11 mouse cellular contexts compared by ENCODE assay signal in the genomic region with DNA sequence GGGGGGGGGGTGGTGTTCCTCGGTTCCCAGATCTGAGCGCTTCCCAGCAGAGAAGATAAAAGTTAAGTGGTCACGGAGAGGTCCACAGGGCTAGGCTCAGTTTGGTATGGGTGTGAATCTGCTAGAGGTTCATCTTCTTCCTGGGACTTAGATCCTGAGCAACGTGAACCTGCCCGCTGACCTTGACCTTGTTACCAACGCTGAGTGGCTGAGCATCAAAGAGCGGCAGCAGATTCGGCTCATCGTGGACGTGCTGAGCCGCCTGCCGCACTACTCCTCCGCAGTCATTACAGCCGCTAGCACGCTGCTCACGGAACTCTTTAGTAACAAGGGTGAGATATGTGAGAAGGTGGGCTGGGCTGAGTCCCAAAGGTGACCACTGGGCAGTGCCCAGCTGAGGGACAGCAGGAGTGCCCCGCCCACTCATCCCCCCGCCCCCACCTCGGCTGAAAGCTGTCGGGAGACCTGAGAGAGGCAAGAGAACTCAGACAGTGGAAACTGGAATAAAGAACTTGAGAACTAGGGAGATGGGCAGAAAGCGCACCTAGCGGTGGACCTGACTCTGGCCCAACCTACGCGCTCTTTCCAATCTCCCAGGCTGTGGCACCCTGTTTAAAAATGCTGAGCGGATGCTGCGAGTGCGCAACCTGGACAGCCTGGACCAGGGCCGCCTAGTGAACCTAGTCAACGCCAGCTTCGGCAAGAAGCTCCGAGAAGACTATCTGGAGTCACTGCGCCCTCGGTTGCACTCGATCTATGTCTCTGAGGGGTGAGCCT. TPM values are rescaled to one million over a fixed set of nuclear protein-coding genes. Genes with fewer than 3 reads are reported as not detected.
DNase-seq lines count a peak whose midpoint lies in the region; ATAC-seq and TF ChIP-seq lines count a peak whose summit lies in the region.
"Had no signal": no experiment of that assay in that cellular context is flagged by ENCODE, and none has a peak within 500 bp of the region (broad histone marks: within the 10 kb centered on the region; RNA-seq: fewer than 3 reads in every experiment).

No protein-coding gene starts in this region.

- peak overlapping the region; percentile 17 for H3K4me3 ChIP-seq in kidney, embryonic 15.5 days (replicated peaks)
- no peak overlapping the region for H3K4me3 ChIP-seq in hindbrain, embryonic 16.5 days (ENCODE audit: low read length)
- H3K4me3 ChIP-seq in liver, postnatal 0 days (ENCODE audit: low read depth, low read length): peak overlapping the region; percentile 57
- H3K4me3 ChIP-seq: lung, embryonic 15.5 days; neural tube, embryonic 13.5 days had no signal

- WGBS in kidney, embryonic 15.5 days: 11% methylated on average over 34 of the region's 34 CpGs
- WGBS in hindbrain, embryonic 16.5 days: 13% methylated on average over 34 of the region's 34 CpGs
- WGBS in liver, postnatal 0 days (ENCODE audit: insufficient replicate concordance): 18% methylated on average over 34 of the region's 34 CpGs

- no peaks in the 10 kb centered on the region for H3K9me3 ChIP-seq in kidney, embryonic 15.5 days (replicated peaks)
- H3K9me3 ChIP-seq in hindbrain, embryonic 16.5 days (ENCODE audit: control insufficient read depth, low read length): no peaks in the 10 kb centered on the region
- no peaks in the 10 kb centered on the region for H3K9me3 ChIP-seq in liver, postnatal 0 days (ENCODE audit: low read length)
- H3K9me3 ChIP-seq: lung, embryonic 15.5 days; neural tube, embryonic 13.5 days had no signal

- H3K4me2 ChIP-seq in kidney, embryonic 15.5 days: peak overlapping the region; percentile 60
- peak overlapping the region; percentile 5; the same call in 1 of the 2 replicates for H3K4me2 ChIP-seq in hindbrain, embryonic 16.5 days (ENCODE audit: low read length)
- peak overlapping the region; percentile 75 for H3K4me2 ChIP-seq in liver, postnatal 0 days (ENCODE audit: low read depth, low read length)
- H3K4me2 ChIP-seq: lung, embryonic 15.5 days; neural tube, embryonic 13.5 days had no signal

- peaks cover 38% of the 10 kb centered on the region for H3K4me1 ChIP-seq in kidney, embryonic 15.5 days
- H3K4me1 ChIP-seq in hindbrain, embryonic 16.5 days (ENCODE audit: control insufficient read depth, insufficient read depth, low read depth, low read length): peaks cover 8% of the 10 kb centered on the region
- H3K4me1 ChIP-seq in liver, postnatal 0 days (ENCODE audit: insufficient read depth): peaks cover 5% of the 10 kb centered on the region; the same call in 1 of the 2 replicates

- DNase-seq in adrenal gland, postnatal 14 days: peak; percentile 32
- no peak for DNase-seq in adrenal gland, adult 2 months
- DNase-seq in kidney, adult 18-20 months: no peak
- DNase-seq in liver, postnatal 0 days: peak; percentile 44
- no peak for DNase-seq in cerebellum, adult 9-10 months
- DNase-seq in urinary bladder, adult 18-20 months (ENCODE audit: low spot score in 2 of 2): no peak
- DNase-seq: kidney, postnatal 36 days had no signal

- 0 out of 2 replicates have a peak, but pooled peaks have one; percentile 12 for TF ChIP-seq CTCF in liver, postnatal 0 days (IDR thresholded peaks at IDR 0.05; ENCODE audit: low read depth)

- ATAC-seq in kidney, embryonic 15.5 days (replicated peaks; ENCODE audit: low FRiP score): peak; percentile 15; the same call in 1 of the 2 replicates
- no peak for ATAC-seq in hindbrain, embryonic 16.5 days
- no peak for ATAC-seq in liver, postnatal 0 days

- TF ChIP-seq EP300 in liver, postnatal 0 days (IDR thresholded peaks at IDR 0.05; ENCODE audit: low read depth): no peak

- peaks cover 71% of the 10 kb centered on the region for H3K27me3 ChIP-seq in kidney, embryonic 15.5 days
- H3K27me3 ChIP-seq in hindbrain, embryonic 16.5 days (replicated peaks; ENCODE audit: control insufficient read depth, insufficient read depth, low read length): peaks cover 56% of the 10 kb centered on the region
- H3K27me3 ChIP-seq in liver, postnatal 0 days (ENCODE audit: insufficient read depth, low read length): peaks cover 33% of the 10 kb centered on the region

- H3K27ac ChIP-seq in kidney, embryonic 15.5 days: no peak overlapping the region
- H3K27ac ChIP-seq in hindbrain, embryonic 16.5 days (ENCODE audit: low read depth, low read length): no peak overlapping the region
- no peak overlapping the region for H3K27ac ChIP-seq in liver, postnatal 0 days (ENCODE audit: low read depth)
- H3K27ac ChIP-seq: lung, embryonic 15.5 days; neural tube, embryonic 13.5 days had no signal

- 0 out of 2 replicates have a peak overlapping the region, but pooled peaks have one; percentile 9 for H3K9ac ChIP-seq in kidney, embryonic 15.5 days
- H3K9ac ChIP-seq in hindbrain, embryonic 16.5 days (ENCODE audit: low read depth, low read length): no peak overlapping the region
- H3K9ac ChIP-seq in liver, postnatal 0 days (replicated peaks): no peak overlapping the region; the same call in 1 of the 2 replicates
- H3K9ac ChIP-seq: lung, embryonic 15.5 days; neural tube, embryonic 13.5 days had no signal

- peaks cover 2% of the 10 kb centered on the region; the same call in 1 of the 2 replicates for H3K36me3 ChIP-seq in kidney, embryonic 15.5 days
- H3K36me3 ChIP-seq in hindbrain, embryonic 16.5 days (ENCODE audit: control insufficient read depth, insufficient read depth, low read length): no peaks in the 10 kb centered on the region
- H3K36me3 ChIP-seq in liver, postnatal 0 days (replicated peaks; ENCODE audit: insufficient read depth, low read length): peaks cover 2% of the 10 kb centered on the region
- H3K36me3 ChIP-seq: lung, embryonic 15.5 days had no signal

RNA-seq across cellular contexts. Expression of a gene that starts 2.1 kb away (rescaled TPM):
- 0.60 and 5.8 TPM in 2 replicates for total RNA-seq in adrenal gland, postnatal 14 days (2021)
- 1 to 10 TPM in 1 of 2 experiments, under 1 TPM in 1; 0.29 to 1.8 TPM for total RNA-seq in adrenal gland, adult 2 months (2021)
- 0.34 and 1.1 TPM in 2 replicates for polyA plus RNA-seq in adrenal gland, adult 2 months (2012; rRNA removed)
- 0.19 and 0.33 TPM in 2 replicates for polyA plus RNA-seq in kidney, embryonic 15.5 days (2015; fragmentation: Nextera tagmentation; extraction: Ambion mirVana)
- 0.09 TPM in 1 of 2 replicates, not detected in the other for polyA plus RNA-seq in hindbrain, embryonic 16.5 days (2015; fragmentation: Nextera tagmentation; extraction: Ambion mirVana)
- 18.5 and 25.1 TPM in 2 replicates for polyA plus RNA-seq in liver, postnatal 0 days (2015; fragmentation: Nextera tagmentation; extraction: Ambion mirVana)
- polyA plus RNA-seq: neural tube, embryonic 13.5 days had no signal

RNA-seq across cellular contexts. Expression of a gene that starts 8.8 kb away (rescaled TPM):
- 14.4 and 16.5 TPM in 2 replicates for total RNA-seq in adrenal gland, postnatal 14 days (2021)
- total RNA-seq in adrenal gland, adult 2 months (2021): 10 to 100 TPM in 1 of 2 experiments, 1 to 10 TPM in 1; 7.9 to 16.5 TPM
- polyA plus RNA-seq in adrenal gland, adult 2 months (2012; rRNA removed): 23.9 and 26.8 TPM in 2 replicates
- polyA plus RNA-seq in kidney, embryonic 15.5 days (2015; fragmentation: Nextera tagmentation; extraction: Ambion mirVana): 35.3 and 36.5 TPM in 2 replicates
- polyA plus RNA-seq in hindbrain, embryonic 16.5 days (2015; fragmentation: Nextera tagmentation; extraction: Ambion mirVana): 42.2 and 47.7 TPM in 2 replicates
- 5.8 and 6.4 TPM in 2 replicates for polyA plus RNA-seq in liver, postnatal 0 days (2015; fragmentation: Nextera tagmentation; extraction: Ambion mirVana)

RNA-seq across cellular contexts. Expression of a gene that starts 37.7 kb away (rescaled TPM):
- 78.7 and 81.0 TPM in 2 replicates for total RNA-seq in adrenal gland, postnatal 14 days (2021)
- total RNA-seq in adrenal gland, adult 2 months (2021): 100 to 1,000 TPM in 1 of 2 experiments, 10 to 100 TPM in 1; 82.6 to 108 TPM
- 35.8 and 40.1 TPM in 2 replicates for polyA plus RNA-seq in adrenal gland, adult 2 months (2012; rRNA removed)
- polyA plus RNA-seq in kidney, embryonic 15.5 days (2015; fragmentation: Nextera tagmentation; extraction: Ambion mirVana): 122 and 135 TPM in 2 replicates
- 99.0 and 116 TPM in 2 replicates for polyA plus RNA-seq in hindbrain, embryonic 16.5 days (2015; fragmentation: Nextera tagmentation; extraction: Ambion mirVana)
- 52.2 and 55.0 TPM in 2 replicates for polyA plus RNA-seq in liver, postnatal 0 days (2015; fragmentation: Nextera tagmentation; extraction: Ambion mirVana)

RNA-seq across cellular contexts. Expression of a gene that starts 39.8 kb away (rescaled TPM):
- not detected in 2 replicates for total RNA-seq in adrenal gland, postnatal 14 days (2021)
- not detected for total RNA-seq in adrenal gland, adult 2 months (2021)
- not detected in 2 replicates for polyA plus RNA-seq in adrenal gland, adult 2 months (2012; rRNA removed)
- 3.6 TPM in 1 of 2 replicates, not detected in the other for polyA plus RNA-seq in kidney, embryonic 15.5 days (2015; fragmentation: Nextera tagmentation; extraction: Ambion mirVana)
- 3.4 and 3.7 TPM in 2 replicates for polyA plus RNA-seq in hindbrain, embryonic 16.5 days (2015; fragmentation: Nextera tagmentation; extraction: Ambion mirVana)
- 1.8 TPM in 1 of 2 replicates, not detected in the other for polyA plus RNA-seq in liver, postnatal 0 days (2015; fragmentation: Nextera tagmentation; extraction: Ambion mirVana)
- polyA plus RNA-seq: lung, embryonic 15.5 days; neural tube, embryonic 13.5 days had no signal

RNA-seq across cellular contexts. Expression of a gene that starts 42.0 kb away (rescaled TPM):
- total RNA-seq in adrenal gland, postnatal 14 days (2021): 82.8 and 83.7 TPM in 2 replicates
- 100 to 1,000 TPM; 140 to 149 TPM for total RNA-seq in adrenal gland, adult 2 months (2021)
- 254 and 297 TPM in 2 replicates for polyA plus RNA-seq in adrenal gland, adult 2 months (2012; rRNA removed)
- polyA plus RNA-seq in kidney, embryonic 15.5 days (2015; fragmentation: Nextera tagmentation; extraction: Ambion mirVana): 39.7 and 43.4 TPM in 2 replicates
- 44.3 and 45.9 TPM in 2 replicates for polyA plus RNA-seq in hindbrain, embryonic 16.5 days (2015; fragmentation: Nextera tagmentation; extraction: Ambion mirVana)
- polyA plus RNA-seq in liver, postnatal 0 days (2015; fragmentation: Nextera tagmentation; extraction: Ambion mirVana): 6.7 and 6.8 TPM in 2 replicates

Comparison
In these comparisons a context has a peak if more than half of its experiments do, and no peak if none do; other contexts are left out.
1. DNase-seq: peak in adrenal gland, postnatal 14 days (single experiment) and liver, postnatal 0 days (single experiment); none in adrenal gland, adult 2 months (single experiment), kidney, adult 18-20 months (single experiment), cerebellum, adult 9-10 months (single experiment) and urinary bladder, adult 18-20 months (0 of 2).
2. H3K4me2 ChIP-seq: peak in every context shown above with its lines; median percentile 75 in liver, postnatal 0 days; 60 in kidney, embryonic 15.5 days; 5 in hindbrain, embryonic 16.5 days.